Mouse (Mus musculus): ENCODE results near the gene Lsm7. TPM values are rescaled to one million over a fixed set of nuclear protein-coding genes. Genes with fewer than 3 reads are reported as not detected.

Gene Lsm7
- polyA plus RNA-seq, 1 experiment from 2014 or later, result 138 TPM

DNA sequence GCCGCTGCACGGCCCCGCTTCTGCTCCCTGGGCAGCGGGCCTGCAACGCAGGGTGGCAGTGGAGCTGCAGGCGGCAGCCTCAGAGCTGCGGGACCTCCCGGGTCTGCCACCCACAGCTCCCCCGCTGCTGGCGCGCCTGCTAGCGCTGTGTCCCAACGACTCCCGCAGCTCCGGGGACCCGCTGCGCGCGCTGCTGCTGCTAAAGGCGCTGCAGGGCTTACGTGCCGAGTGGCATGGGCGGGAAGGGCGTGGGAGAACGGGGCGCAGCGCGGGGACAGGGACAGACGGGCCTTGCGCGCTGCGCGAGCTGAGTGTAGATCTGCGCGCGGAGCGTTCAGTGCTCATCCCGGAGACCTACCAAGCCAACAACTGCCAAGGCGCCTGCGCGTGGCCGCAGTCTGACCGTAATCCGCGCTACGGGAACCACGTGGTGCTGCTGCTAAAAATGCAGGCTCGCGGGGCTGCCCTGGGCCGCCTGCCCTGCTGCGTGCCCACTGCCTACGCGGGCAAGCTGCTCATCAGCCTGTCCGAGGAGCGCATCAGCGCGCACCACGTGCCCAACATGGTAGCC, 47.9 kb downstream of the Lsm7 start:
- H3K27ac ChIP-seq (ENCODE audit: low read length), result no peak overlapping the region
- DNase-seq (ENCODE audit: low spot score) (peak; percentile 65), ATAC-seq (peak; percentile 69)
- H3K27me3 ChIP-seq (replicated peaks; ENCODE audit: insufficient read depth, low read length), result peaks cover 19% of the 10 kb centered on the region; the same call in 1 of the 2 replicates
- peak overlapping the region; percentile 91 for H3K4me2 ChIP-seq (replicated peaks; ENCODE audit: low read depth, low read length)
- TF ChIP-seq CTCF (IDR thresholded peaks at IDR 0.05) (0 out of 2 replicates have a peak, but pooled peaks have one; percentile 3), EP300 (IDR thresholded peaks at IDR 0.05) (no peak)
- 2% methylated on average over 50 of the region's 58 CpGs for WGBS
- H3K4me3 ChIP-seq (ENCODE audit: low read depth, low read length), result peak overlapping the region; percentile 39
- 0 out of 2 replicates have a peak, but pooled peaks cover 3% of the 10 kb centered on the region for H3K36me3 ChIP-seq (ENCODE audit: insufficient read depth, low read length)
- H3K4me1 ChIP-seq (ENCODE audit: insufficient read depth, low read depth, low read length), result peaks cover 14% of the 10 kb centered on the region
- no peak overlapping the region; the same call in 1 of the 2 replicates for H3K9ac ChIP-seq (replicated peaks; ENCODE audit: low read depth)
- no peaks in the 10 kb centered on the region for H3K9me3 ChIP-seq (ENCODE audit: low read length)

DNA sequence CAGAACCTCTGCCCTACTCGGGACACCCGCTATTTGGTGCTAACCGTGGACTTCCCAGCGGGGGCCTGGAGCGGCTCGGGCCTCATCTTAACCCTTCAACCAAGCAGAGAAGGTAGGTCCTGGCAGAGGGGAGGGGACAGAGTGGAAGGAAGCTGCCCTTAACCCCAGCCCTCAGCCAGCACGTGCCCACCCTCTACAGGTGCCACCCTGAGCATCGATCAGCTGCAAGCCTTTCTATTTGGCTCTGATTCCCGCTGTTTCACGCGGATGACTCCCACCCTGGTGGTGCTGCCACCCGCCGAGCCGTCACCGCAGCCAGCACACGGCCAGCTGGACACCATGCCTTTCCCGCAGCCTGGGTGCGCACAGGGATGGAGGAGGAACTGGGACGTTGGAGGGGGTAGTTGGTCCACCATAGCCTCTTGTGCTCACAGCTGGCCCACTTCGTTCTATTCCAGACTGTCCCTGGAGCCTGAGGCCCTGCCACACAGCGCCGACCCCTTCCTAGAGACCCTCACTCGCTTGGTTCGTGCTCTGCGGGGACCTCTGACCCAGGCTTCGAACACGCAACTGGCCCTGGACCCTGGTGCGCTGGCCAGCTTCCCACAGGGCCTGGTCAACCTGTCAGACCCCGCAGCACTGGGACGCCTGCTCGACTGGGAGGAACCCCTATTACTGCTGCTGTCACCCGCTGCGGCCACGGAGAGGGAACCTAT, 48.5 kb downstream of the Lsm7 start:
- H3K4me2 ChIP-seq (replicated peaks; ENCODE audit: low read depth, low read length), result peak overlapping the region; percentile 91
- no peak overlapping the region; the same call in 1 of the 2 replicates for H3K9ac ChIP-seq (replicated peaks; ENCODE audit: low read depth)
- H3K27ac ChIP-seq (ENCODE audit: low read length), result no peak overlapping the region
- peaks cover 14% of the 10 kb centered on the region for H3K4me1 ChIP-seq (ENCODE audit: insufficient read depth, low read depth, low read length)
- no peaks in the 10 kb centered on the region for H3K9me3 ChIP-seq (ENCODE audit: low read length)
- no peak for ATAC-seq
- TF ChIP-seq CTCF (IDR thresholded peaks at IDR 0.05), result no peak
- TF ChIP-seq EP300 (IDR thresholded peaks at IDR 0.05), result no peak
- H3K4me3 ChIP-seq (ENCODE audit: low read depth, low read length), result peak overlapping the region; percentile 39
- H3K36me3 ChIP-seq (ENCODE audit: insufficient read depth, low read length), result 0 out of 2 replicates have a peak, but pooled peaks cover 3% of the 10 kb centered on the region
- DNase-seq (ENCODE audit: low spot score), result no peak
- H3K27me3 ChIP-seq (replicated peaks; ENCODE audit: insufficient read depth, low read length), result peaks cover 19% of the 10 kb centered on the region; the same call in 1 of the 2 replicates
- WGBS, result 49% methylated on average over 34 of the region's 34 CpGs

DNA sequence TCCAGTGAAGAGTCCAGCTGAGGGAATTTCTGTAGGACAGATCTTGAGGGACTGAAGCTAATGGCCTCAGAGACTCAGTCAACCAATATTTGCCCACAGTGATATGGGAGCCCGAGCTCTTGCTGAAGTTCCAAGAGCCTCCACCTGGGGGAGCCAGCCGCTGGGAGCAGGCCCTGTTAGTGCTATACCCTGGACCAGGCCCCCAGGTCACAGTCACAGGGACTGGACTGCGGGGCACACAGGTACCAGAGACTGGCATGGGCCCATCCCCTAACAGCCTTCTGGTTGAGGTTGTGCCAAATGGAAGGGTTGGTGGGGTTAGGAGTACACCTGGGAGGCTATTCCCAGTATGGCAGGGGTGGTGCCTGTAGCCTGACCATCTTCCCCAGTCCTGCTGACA, 49.1 kb downstream of the Lsm7 start:
- WGBS, result 20% methylated on average over 3 of the region's 3 CpGs
- peak; percentile 44; the same call in 1 of the 2 replicates for ATAC-seq
- peak; percentile 62 for DNase-seq (ENCODE audit: low spot score)

DNA sequence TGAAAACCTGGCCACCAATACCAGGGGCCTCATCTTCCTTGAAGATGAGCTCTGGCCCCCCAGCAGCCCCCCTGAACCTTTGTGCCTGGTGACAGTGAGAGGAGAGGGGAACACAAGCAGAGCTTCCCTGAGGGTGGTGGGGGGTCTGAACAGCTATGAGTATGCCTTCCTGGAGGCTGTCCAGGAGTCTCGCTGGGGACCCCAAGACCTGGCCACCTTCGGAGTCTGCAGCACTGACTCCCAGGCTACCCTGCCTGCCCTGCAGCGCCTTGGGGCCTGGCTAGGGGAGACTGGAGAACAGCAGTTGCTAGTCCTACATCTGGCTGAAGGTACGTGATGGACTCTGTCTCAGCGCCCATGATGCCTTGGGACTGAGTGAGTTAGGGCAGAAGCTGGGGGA, 49.7 kb downstream of the Lsm7 start:
- H3K27ac ChIP-seq (ENCODE audit: low read length), result no peak overlapping the region
- ATAC-seq (no peak), DNase-seq (ENCODE audit: low spot score) (no peak)
- H3K4me1 ChIP-seq (ENCODE audit: insufficient read depth, low read depth, low read length), result peaks cover 14% of the 10 kb centered on the region
- no peak overlapping the region for H3K4me2 ChIP-seq (replicated peaks; ENCODE audit: low read depth, low read length)
- no peaks in the 10 kb centered on the region for H3K9me3 ChIP-seq (ENCODE audit: low read length)
- H3K9ac ChIP-seq (replicated peaks; ENCODE audit: low read depth), result no peak overlapping the region
- H3K27me3 ChIP-seq (replicated peaks; ENCODE audit: insufficient read depth, low read length), result peaks cover 19% of the 10 kb centered on the region; the same call in 1 of the 2 replicates
- H3K36me3 ChIP-seq (ENCODE audit: insufficient read depth, low read length), result 0 out of 2 replicates have a peak, but pooled peaks cover 3% of the 10 kb centered on the region
- TF ChIP-seq CTCF (IDR thresholded peaks at IDR 0.05), result no peak
- no peak for TF ChIP-seq EP300 (IDR thresholded peaks at IDR 0.05)
- WGBS, result 82% methylated on average over 5 of the region's 5 CpGs
- H3K4me3 ChIP-seq (ENCODE audit: low read depth, low read length), result no peak overlapping the region

More for the DNA sequence above, 49.1 kb downstream of the Lsm7 start:
- no peak overlapping the region for H3K4me2 ChIP-seq (replicated peaks; ENCODE audit: low read depth, low read length)
- H3K4me3 ChIP-seq (ENCODE audit: low read depth, low read length), result no peak overlapping the region
- H3K27me3 ChIP-seq (replicated peaks; ENCODE audit: insufficient read depth, low read length), result peaks cover 19% of the 10 kb centered on the region; the same call in 1 of the 2 replicates
- TF ChIP-seq CTCF (IDR thresholded peaks at IDR 0.05) (peak; percentile 81), EP300 (IDR thresholded peaks at IDR 0.05) (no peak)
- H3K36me3 ChIP-seq (ENCODE audit: insufficient read depth, low read length), result 0 out of 2 replicates have a peak, but pooled peaks cover 3% of the 10 kb centered on the region
- H3K4me1 ChIP-seq (ENCODE audit: insufficient read depth, low read depth, low read length), result peaks cover 14% of the 10 kb centered on the region
- H3K9me3 ChIP-seq (ENCODE audit: low read length), result no peaks in the 10 kb centered on the region
- H3K27ac ChIP-seq (ENCODE audit: low read length), result no peak overlapping the region
- no peak overlapping the region for H3K9ac ChIP-seq (replicated peaks; ENCODE audit: low read depth)

DNA sequence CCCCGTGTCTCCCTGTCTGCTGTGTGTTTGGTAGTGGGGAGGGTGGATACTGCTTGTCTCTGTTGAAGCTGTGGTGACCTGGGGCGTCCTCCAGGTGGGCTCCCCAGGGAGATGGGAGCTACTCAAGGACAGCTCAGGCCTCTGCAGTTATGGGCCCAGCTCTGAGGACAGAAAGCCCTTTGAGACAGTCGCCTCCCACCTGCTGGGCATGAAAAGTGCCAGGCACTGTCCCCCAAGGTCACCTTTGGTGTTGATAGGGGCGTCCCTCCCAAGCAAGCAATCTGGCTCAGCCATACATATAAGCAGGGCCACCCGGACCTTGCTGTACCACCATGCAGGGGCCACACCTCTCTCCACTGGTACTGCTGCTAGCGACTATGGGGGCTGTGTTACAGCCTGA, 50.1 kb downstream of the Lsm7 start, which contains the start of gene Amh:
Amh (plus strand) TSS at position 328 of the 400 bp plus-strand sequence.
- Histone ChIP-seq H3K27me3 (replicated peaks; ENCODE audit: insufficient read depth, low read length) (peaks cover 17% of the 10 kb centered on the region; the same call in 1 of the 2 replicates), H3K9ac (replicated peaks; ENCODE audit: low read depth) (no peak within 1 kb of the TSS), H3K27ac (ENCODE audit: low read length) (no peak within 1 kb of the TSS), H3K4me1 (ENCODE audit: insufficient read depth, low read depth, low read length) (peaks cover 14% of the 10 kb centered on the region), H3K36me3 (ENCODE audit: insufficient read depth, low read length) (0 out of 2 replicates have a peak, but pooled peaks cover 3% of the 10 kb centered on the region), H3K4me2 (replicated peaks; ENCODE audit: low read depth, low read length) (no peak within 1 kb of the TSS), H3K9me3 (ENCODE audit: low read length) (no peaks in the 10 kb centered on the region), H3K4me3 (ENCODE audit: low read depth, low read length) (no peak within 1 kb of the TSS)
- no peak for DNase-seq (ENCODE audit: low spot score)
- WGBS, result 66% methylated on average over 6 of the region's 6 CpGs
- no peak for ATAC-seq
- no peak for TF ChIP-seq EP300 (IDR thresholded peaks at IDR 0.05)
- TF ChIP-seq CTCF (IDR thresholded peaks at IDR 0.05), result no peak

DNA sequence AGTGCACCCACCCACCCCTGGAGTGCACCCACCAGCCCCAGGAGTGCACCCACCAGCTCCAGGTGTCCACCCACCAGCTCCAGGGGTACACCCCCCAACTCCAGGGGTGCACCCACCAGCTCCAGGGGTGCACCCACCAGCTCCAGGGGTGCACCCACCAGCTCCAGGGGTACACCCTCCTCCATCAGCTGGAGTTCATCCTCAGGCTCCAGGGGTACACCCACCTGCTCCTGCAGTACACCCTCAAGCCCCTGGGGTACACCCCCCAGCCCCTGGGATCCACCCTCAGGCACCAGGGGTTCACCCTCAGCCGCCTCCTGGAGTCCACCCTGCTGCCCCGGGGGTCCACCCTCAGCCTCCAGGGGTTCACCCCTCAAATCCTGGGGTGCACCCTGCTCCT, 50.7 kb downstream of the Lsm7 start:
- no peak overlapping the region for H3K4me3 ChIP-seq (ENCODE audit: low read depth, low read length)
- no peak for DNase-seq (ENCODE audit: low spot score)
- H3K27ac ChIP-seq (ENCODE audit: low read length), result no peak overlapping the region
- no peaks in the 10 kb centered on the region for H3K9me3 ChIP-seq (ENCODE audit: low read length)
- TF ChIP-seq EP300 (IDR thresholded peaks at IDR 0.05), result no peak
- no peak for TF ChIP-seq CTCF (IDR thresholded peaks at IDR 0.05)
- no peak for ATAC-seq
- 100% methylated on average over 2 of the region's 2 CpGs for WGBS
- no peak overlapping the region for H3K4me2 ChIP-seq (replicated peaks; ENCODE audit: low read depth, low read length)
- H3K36me3 ChIP-seq (ENCODE audit: insufficient read depth, low read length), result 0 out of 2 replicates have a peak, but pooled peaks cover 3% of the 10 kb centered on the region
- H3K27me3 ChIP-seq (replicated peaks; ENCODE audit: insufficient read depth, low read length), result peaks cover 13% of the 10 kb centered on the region; the same call in 1 of the 2 replicates
- no peak overlapping the region for H3K9ac ChIP-seq (replicated peaks; ENCODE audit: low read depth)
- H3K4me1 ChIP-seq (ENCODE audit: insufficient read depth, low read depth, low read length), result peaks cover 18% of the 10 kb centered on the region
